Mouse (Mus musculus) bone marrow, adult 2 months (tissue): Measurements from ENCODE around the gene Kifc1. TPM values are rescaled to one million over a fixed set of nuclear protein-coding genes. Genes with fewer than 3 reads are reported as not detected.
A peak's percentile ranks its signal among the peaks of the same experiment; 100 is the strongest.

Source experiments
- H3K27ac ChIP-seq: fragments of 200-500 bp; 2 replicates; pipeline ENCODE4 v1.5.1; 2012; ENCODE audit warnings: low read depth, mild to moderate bottlenecking, control low read depth, inconsistent platforms, low read length; ENCODE audit not compliant: control insufficient read depth, poor library complexity, insufficient read depth
- H3K4me1 ChIP-seq: fragments of 200-500 bp; 2 replicates; pipeline ENCODE4 v1.6.1; 2011; ENCODE audit warnings: low read length; ENCODE audit not compliant: control insufficient read depth, insufficient read depth
- H3K4me3 ChIP-seq: fragments of 200-500 bp; replicated peaks from 2 replicates; pipeline ENCODE3; 2011; ENCODE audit warnings: mild to moderate bottlenecking, low read depth, low read length, control low read depth; ENCODE audit not compliant: control insufficient read depth
- CTCF ChIP-seq: fragments of 200-500 bp; IDR thresholded peaks from 2 replicates; pipeline ENCODE4 v1.5.1; 2011; ENCODE audit warnings: low read length, control low read depth; ENCODE audit not compliant: control insufficient read depth, insufficient read depth
- POLR2A ChIP-seq: fragments of 200-500 bp; IDR thresholded peaks from 2 replicates; pipeline ENCODE4 v1.6.1; 2011; ENCODE audit warnings: low read depth, mild to moderate bottlenecking, control low read depth, low read length, borderline replicate concordance; ENCODE audit not compliant: control insufficient read depth
- WGBS: fragments of 180-500 bp; shearing (Covaris S2); methylation state at CpG from one replicate; pipeline ENCODE4 v1.1.7; 2018; 5-methylcytosine and 5-hydroxymethylcytosine counted together
- polyA plus RNA-seq: library from polyadenylated mRNA; stranded (reverse); fragments of >200 nt; gene quantifications from 2 replicates; pipeline ENCODE4 v1.2.4, GENCODE M21; 2011; ENCODE audit warnings: low replicate concordance; ENCODE audit not compliant: missing spikeins, insufficient read depth, insufficient read length

The Kifc1 gene
- polyA plus RNA-seq, 1 experiment: 477 TPM

GRCm38 (mm10) chr17:33914969-33915391 is 24.5 kb upstream of the Kifc1 start:
- WGBS: 76% methylated on average over 13 of the region's 13 CpGs
- Histone ChIP-seq H3K4me1 (peaks cover 6% of the 10 kb centered on the region), H3K27ac (no peak overlapping the region), H3K4me3 (peak overlapping the region; percentile 35)
- TF ChIP-seq POLR2A: no peak
- peak; percentile 23; the same call in 1 of the 2 replicates for TF ChIP-seq CTCF

- no peak overlapping the region for H3K4me3 ChIP-seq
- peaks cover 6% of the 10 kb centered on the region for H3K4me1 ChIP-seq
- WGBS: 90% methylated on average over 8 of the region's 8 CpGs
- no peak overlapping the region for H3K27ac ChIP-seq
- no peak for TF ChIP-seq POLR2A
- TF ChIP-seq CTCF: no peak
Observed at GRCm38 (mm10) chr17:33913905-33914304, 23.4 kb upstream of the Kifc1 start.

GRCm38 (mm10) chr17:33913264-33913663 is 22.8 kb upstream of the Kifc1 start:
- WGBS: 80% methylated on average over 10 of the region's 10 CpGs
- H3K4me1 ChIP-seq: peaks cover 5% of the 10 kb centered on the region
- TF ChIP-seq POLR2A (no peak), CTCF (no peak)
- no peak overlapping the region for H3K27ac ChIP-seq
- H3K4me3 ChIP-seq: no peak overlapping the region

- TF ChIP-seq POLR2A (no peak), CTCF (no peak)
- H3K4me3 ChIP-seq: no peak overlapping the region
- WGBS: 91% methylated on average over 28 of the region's 28 CpGs
- peaks cover 3% of the 10 kb centered on the region for H3K4me1 ChIP-seq
- H3K27ac ChIP-seq: no peak overlapping the region
Observed at GRCm38 (mm10) chr17:33911813-33912414, 21.5 kb upstream of the Kifc1 start.

GRCm38 (mm10) chr17:33911052-33911812 is 20.8 kb upstream of the Kifc1 start:
- Histone ChIP-seq H3K27ac (no peak overlapping the region), H3K4me3 (no peak overlapping the region), H3K4me1 (peaks cover 2% of the 10 kb centered on the region)
- no peak for TF ChIP-seq CTCF
- TF ChIP-seq POLR2A: no peak
- WGBS: 88% methylated on average over 31 of the region's 31 CpGs

GRCm38 (mm10) chr17:33910346-33911051 is 20.0 kb upstream of the Kifc1 start:
- Histone ChIP-seq H3K4me1 (peaks cover 2% of the 10 kb centered on the region), H3K27ac (peak overlapping the region; percentile 91), H3K4me3 (peak overlapping the region; percentile 79)
- 39% methylated on average over 11 of the region's 11 CpGs for WGBS
- TF ChIP-seq POLR2A: no peak
- no peak for TF ChIP-seq CTCF

- Histone ChIP-seq H3K4me1 (no peaks in the 10 kb centered on the region; the same call in 1 of the 2 replicates), H3K27ac (peak overlapping the region; percentile 91), H3K4me3 (peak overlapping the region; percentile 79)
- TF ChIP-seq CTCF (no peak), POLR2A (no peak)
- under 1% methylated on average over 14 of the region's 14 CpGs for WGBS
Observed at GRCm38 (mm10) chr17:33909869-33910250, 19.4 kb upstream of the Kifc1 start.
